Mouse (Mus musculus): Measurements from ENCODE around the gene Crybb1.

DNA sequence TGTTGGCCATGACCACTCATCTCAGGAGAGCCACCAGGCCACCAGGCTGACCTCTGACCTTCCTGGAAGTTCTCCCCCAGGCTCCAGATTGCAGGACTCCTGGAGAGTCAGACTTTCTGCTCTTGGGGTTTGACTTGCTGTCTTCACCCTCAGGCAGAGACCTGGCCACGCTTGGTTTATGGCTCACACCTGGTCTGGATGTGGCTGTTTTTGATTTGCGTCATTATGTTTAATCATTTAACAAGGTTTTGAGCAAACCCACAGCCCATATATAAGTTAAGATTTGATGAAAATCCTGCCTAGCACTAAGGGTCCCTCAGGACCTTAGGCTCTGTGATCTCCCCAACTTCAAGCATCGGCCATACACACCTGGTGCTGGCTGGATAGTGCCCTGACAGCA is 2.3 kb downstream of the Crybb1 start:
- TF ChIP-seq CTCF (IDR thresholded peaks at IDR 0.05; ENCODE audit: borderline replicate concordance, control insufficient read depth, extremely low read depth, insufficient read depth, low read length, poor library complexity) (no peak), POLR2A (IDR thresholded peaks at IDR 0.05; ENCODE audit: control insufficient read depth, extremely low read depth, insufficient read depth, low read length, poor library complexity) (no peak)
